Comparison of ENCODE assay signal across 20 mouse cellular contexts in genomic region chr10:127546505-127546904, GRCm38 (mm10). TPM values are rescaled to one million over a fixed set of nuclear protein-coding genes. Genes with fewer than 3 reads are reported as not detected.
DNase-seq lines count a peak whose midpoint lies in the region; ATAC-seq and TF ChIP-seq lines count a peak whose summit lies in the region.
"Had no signal": no experiment of that assay in that cellular context is flagged by ENCODE, and none has a peak within 500 bp of the region (broad histone marks: within the 10 kb centered on the region; RNA-seq: fewer than 3 reads in every experiment).

No protein-coding gene starts in this region.

- 85% methylated on average over 7 of the region's 7 CpGs for WGBS in cerebellum, adult 2 months
- WGBS in intestine, postnatal 0 days, result 91% methylated on average over 7 of the region's 7 CpGs
- 88% methylated on average over 7 of the region's 7 CpGs for WGBS in intestine, embryonic 15.5 days
- WGBS in midbrain, postnatal 0 days, result 93% methylated on average over 7 of the region's 7 CpGs
- WGBS in midbrain, embryonic 13.5 days, result 93% methylated on average over 7 of the region's 7 CpGs

- no peak overlapping the region for H3K4me2 ChIP-seq in intestine, postnatal 0 days (replicated peaks; ENCODE audit: low read depth)
- H3K4me2 ChIP-seq in intestine, embryonic 15.5 days (replicated peaks), result no peak overlapping the region
- no peak overlapping the region for H3K4me2 ChIP-seq in midbrain, postnatal 0 days (ENCODE audit: low read depth, low read length, poor library complexity, severe bottlenecking)
- H3K4me2 ChIP-seq in midbrain, embryonic 13.5 days (replicated peaks), result no peak overlapping the region
- H3K4me2 ChIP-seq: embryonic facial prominence, embryonic 13.5 days; limb, embryonic 13.5 days had no signal

- TF ChIP-seq POLR2A in cerebellum, adult 2 months (IDR thresholded peaks at IDR 0.05; ENCODE audit: borderline replicate concordance, insufficient read depth, low read length), result no peak

- no peak overlapping the region for H3K4me3 ChIP-seq in cerebellum, adult 2 months (replicated peaks; ENCODE audit: insufficient read depth, low read depth, low read length)
- H3K4me3 ChIP-seq in intestine, postnatal 0 days (ENCODE audit: low read depth, low read length), result no peak overlapping the region
- H3K4me3 ChIP-seq in intestine, embryonic 15.5 days (replicated peaks), result no peak overlapping the region
- H3K4me3 ChIP-seq in midbrain, postnatal 0 days (ENCODE audit: low read depth, low read length), result no peak overlapping the region
- no peak overlapping the region for H3K4me3 ChIP-seq in midbrain, embryonic 13.5 days (replicated peaks)
- H3K4me3 ChIP-seq: embryonic facial prominence, embryonic 13.5 days; heart, embryonic 10.5 days; limb, embryonic 13.5 days had no signal

- no peak for ATAC-seq in intestine, postnatal 0 days
- ATAC-seq in intestine, embryonic 15.5 days, result no peak
- ATAC-seq in midbrain, postnatal 0 days (ENCODE audit: low FRiP score), result no peak
- ATAC-seq in midbrain, embryonic 13.5 days, result no peak
- ATAC-seq in megakaryocyte progenitor cell, adult 5-6 weeks (replicated peaks; ENCODE audit: poor library complexity), result peak; percentile 27; the same call in 1 of the 2 replicates

- H3K36me3 ChIP-seq in intestine, postnatal 0 days (ENCODE audit: control insufficient read depth, insufficient read depth), result peaks cover 90% of the 10 kb centered on the region
- peaks cover 64% of the 10 kb centered on the region for H3K36me3 ChIP-seq in intestine, embryonic 15.5 days
- peaks cover 95% of the 10 kb centered on the region for H3K36me3 ChIP-seq in midbrain, postnatal 0 days (ENCODE audit: insufficient read depth, low read length)
- peaks cover 99% of the 10 kb centered on the region for H3K36me3 ChIP-seq in midbrain, embryonic 13.5 days

- H3K9ac ChIP-seq in intestine, postnatal 0 days (ENCODE audit: low read depth, low read length), result no peak overlapping the region
- H3K9ac ChIP-seq in intestine, embryonic 15.5 days, result no peak overlapping the region
- no peak overlapping the region for H3K9ac ChIP-seq in midbrain, postnatal 0 days (replicated peaks; ENCODE audit: low read length, poor library complexity, severe bottlenecking)
- H3K9ac ChIP-seq in midbrain, embryonic 13.5 days (replicated peaks), result no peak overlapping the region
- H3K9ac ChIP-seq: embryonic facial prominence, embryonic 13.5 days; limb, embryonic 13.5 days had no signal

- TF ChIP-seq CTCF in cerebellum, adult 2 months (IDR thresholded peaks at IDR 0.05; ENCODE audit: borderline replicate concordance, insufficient read depth, low read depth, low read length), result peak; percentile 35; the same call in 1 of the 2 replicates
- peak; percentile 62 for TF ChIP-seq CTCF in intestine, postnatal 0 days (IDR thresholded peaks at IDR 0.05; ENCODE audit: low read depth)
- peak; percentile 65 for TF ChIP-seq CTCF in midbrain, postnatal 0 days (IDR thresholded peaks at IDR 0.05)

- peaks cover 15% of the 10 kb centered on the region for H3K4me1 ChIP-seq in cerebellum, adult 2 months (ENCODE audit: control insufficient read depth, insufficient read depth, low read length)
- no peaks in the 10 kb centered on the region for H3K4me1 ChIP-seq in intestine, postnatal 0 days (replicated peaks; ENCODE audit: control insufficient read depth, insufficient read depth, low read length)
- H3K4me1 ChIP-seq in intestine, embryonic 15.5 days (replicated peaks), result no peaks in the 10 kb centered on the region
- no peaks in the 10 kb centered on the region for H3K4me1 ChIP-seq in midbrain, postnatal 0 days (ENCODE audit: insufficient read depth, low read length)
- peaks cover 9% of the 10 kb centered on the region; the same call in 1 of the 2 replicates for H3K4me1 ChIP-seq in midbrain, embryonic 13.5 days (replicated peaks)
- H3K4me1 ChIP-seq: embryonic facial prominence, embryonic 13.5 days; heart, embryonic 10.5 days; limb, embryonic 13.5 days had no signal

- no peaks in the 10 kb centered on the region for H3K9me3 ChIP-seq in intestine, postnatal 0 days (ENCODE audit: control insufficient read depth)
- H3K9me3 ChIP-seq in intestine, embryonic 15.5 days, result no peaks in the 10 kb centered on the region
- H3K9me3 ChIP-seq in midbrain, postnatal 0 days (ENCODE audit: low read length), result no peaks in the 10 kb centered on the region
- H3K9me3 ChIP-seq in midbrain, embryonic 13.5 days, result no peaks in the 10 kb centered on the region
- H3K9me3 ChIP-seq: embryonic facial prominence, embryonic 13.5 days; heart, embryonic 10.5 days; limb, embryonic 13.5 days had no signal

- no peak for DNase-seq in cerebellum, adult 2 months
- no peak for DNase-seq in cerebellum, adult 11-12 months
- DNase-seq in midbrain, postnatal 0 days (ENCODE audit: low spot score), result no peak
- no peak for DNase-seq in right cerebral cortex, adult 18-20 months
- DNase-seq: adrenal gland, postnatal 10 days; cerebellum, adult 8-10 months; gastrocnemius, postnatal 25 days; heart, postnatal 14 days; kidney, postnatal 14 days; lung, adult 18-20 months; midbrain, embryonic 14.5 days; thymus, adult 18-20 months had no signal

- no peaks in the 10 kb centered on the region for H3K27me3 ChIP-seq in cerebellum, adult 2 months (ENCODE audit: control insufficient read depth, insufficient read depth, low read length)
- no peaks in the 10 kb centered on the region for H3K27me3 ChIP-seq in intestine, postnatal 0 days (replicated peaks; ENCODE audit: control insufficient read depth, insufficient read depth, low read length)
- H3K27me3 ChIP-seq in intestine, embryonic 15.5 days (replicated peaks), result no peaks in the 10 kb centered on the region
- no peaks in the 10 kb centered on the region for H3K27me3 ChIP-seq in midbrain, postnatal 0 days (ENCODE audit: insufficient read depth, low read length)
- H3K27me3 ChIP-seq in midbrain, embryonic 13.5 days, result no peaks in the 10 kb centered on the region
- H3K27me3 ChIP-seq: embryonic facial prominence, embryonic 13.5 days; limb, embryonic 13.5 days had no signal

- no peak overlapping the region for H3K27ac ChIP-seq in cerebellum, adult 2 months (ENCODE audit: insufficient read depth, low read length)
- no peak overlapping the region for H3K27ac ChIP-seq in intestine, postnatal 0 days (ENCODE audit: low read depth, low read length)
- H3K27ac ChIP-seq in intestine, embryonic 15.5 days, result no peak overlapping the region
- no peak overlapping the region for H3K27ac ChIP-seq in midbrain, postnatal 0 days (ENCODE audit: low read depth, low read length)
- H3K27ac ChIP-seq in midbrain, embryonic 13.5 days, result no peak overlapping the region
- H3K27ac ChIP-seq: embryonic facial prominence, embryonic 13.5 days; heart, embryonic 10.5 days; limb, embryonic 13.5 days had no signal

RNA-seq across cellular contexts. Expression of gene Nxph4, which starts 12.1 kb away (rescaled TPM):
- polyA plus RNA-seq in cerebellum, adult 2 months (2012; rRNA removed), result 30.3 and 33.8 TPM in 2 replicates
- polyA plus RNA-seq in intestine, postnatal 0 days (2015; fragmentation: Nextera tagmentation; extraction: Ambion mirVana), result 2.9 and 4.5 TPM in 2 replicates
- 4.9 and 5.7 TPM in 2 replicates for polyA plus RNA-seq in intestine, embryonic 15.5 days (2015; fragmentation: Nextera tagmentation; extraction: Ambion mirVana)
- 11.8 and 22.6 TPM in 2 replicates for total RNA-seq in midbrain, postnatal 0 days (2014; rRNA removed)
- polyA plus RNA-seq in midbrain, postnatal 0 days (2015; fragmentation: Nextera tagmentation; extraction: Ambion mirVana), result 68.9 and 72.4 TPM in 2 replicates
- 78.8 and 83.9 TPM in 2 replicates for polyA plus RNA-seq in midbrain, embryonic 13.5 days (2015; fragmentation: Nextera tagmentation; extraction: Ambion mirVana)
- total RNA-seq in megakaryocyte progenitor cell, adult 5-6 weeks (2015), result not detected in 2 replicates
- not detected in 2 replicates for total RNA-seq in megakaryocyte progenitor cell, adult 5-6 weeks (2017)
- total RNA-seq: common myeloid progenitor, adult 5-6 weeks had no signal

RNA-seq across cellular contexts. Expression of gene Shmt2, which starts 24.3 kb away (rescaled TPM):
- polyA plus RNA-seq in cerebellum, adult 2 months (2012; rRNA removed), result 68.2 and 69.8 TPM in 2 replicates
- 26.2 and 26.7 TPM in 2 replicates for polyA plus RNA-seq in intestine, postnatal 0 days (2015; fragmentation: Nextera tagmentation; extraction: Ambion mirVana)
- 147 and 149 TPM in 2 replicates for polyA plus RNA-seq in intestine, embryonic 15.5 days (2015; fragmentation: Nextera tagmentation; extraction: Ambion mirVana)
- total RNA-seq in midbrain, postnatal 0 days (2014; rRNA removed), result 39.8 and 48.0 TPM in 2 replicates
- polyA plus RNA-seq in midbrain, postnatal 0 days (2015; fragmentation: Nextera tagmentation; extraction: Ambion mirVana), result 32.8 and 34.2 TPM in 2 replicates
- 54.3 and 56.2 TPM in 2 replicates for polyA plus RNA-seq in midbrain, embryonic 13.5 days (2015; fragmentation: Nextera tagmentation; extraction: Ambion mirVana)
- 91.3 and 92.6 TPM in 2 replicates for total RNA-seq in megakaryocyte progenitor cell, adult 5-6 weeks (2015)
- total RNA-seq in megakaryocyte progenitor cell, adult 5-6 weeks (2017), result 95.8 and 100 TPM in 2 replicates

RNA-seq across cellular contexts. Expression of gene Ndufa4l2, which starts 31.7 kb away (rescaled TPM):
- polyA plus RNA-seq in cerebellum, adult 2 months (2012; rRNA removed), result 10.4 and 11.5 TPM in 2 replicates
- polyA plus RNA-seq in intestine, postnatal 0 days (2015; fragmentation: Nextera tagmentation; extraction: Ambion mirVana), result 19.9 and 21.9 TPM in 2 replicates
- polyA plus RNA-seq in intestine, embryonic 15.5 days (2015; fragmentation: Nextera tagmentation; extraction: Ambion mirVana), result 52.7 and 53.8 TPM in 2 replicates
- total RNA-seq in midbrain, postnatal 0 days (2014; rRNA removed), result 16.2 and 16.6 TPM in 2 replicates
- polyA plus RNA-seq in midbrain, postnatal 0 days (2015; fragmentation: Nextera tagmentation; extraction: Ambion mirVana), result 18.7 and 19.9 TPM in 2 replicates
- 11.5 and 13.8 TPM in 2 replicates for polyA plus RNA-seq in midbrain, embryonic 13.5 days (2015; fragmentation: Nextera tagmentation; extraction: Ambion mirVana)
- not detected in 2 replicates for total RNA-seq in megakaryocyte progenitor cell, adult 5-6 weeks (2015)
- not detected in 2 replicates for total RNA-seq in megakaryocyte progenitor cell, adult 5-6 weeks (2017)
- total RNA-seq: common myeloid progenitor, adult 5-6 weeks had no signal

RNA-seq across cellular contexts. Expression of gene Stac3, which starts 45.0 kb away (rescaled TPM):
- polyA plus RNA-seq in cerebellum, adult 2 months (2012; rRNA removed), result 8.3 TPM in 2 replicates
- 0.17 TPM in 1 of 2 replicates, not detected in the other for polyA plus RNA-seq in intestine, postnatal 0 days (2015; fragmentation: Nextera tagmentation; extraction: Ambion mirVana)
- polyA plus RNA-seq in intestine, embryonic 15.5 days (2015; fragmentation: Nextera tagmentation; extraction: Ambion mirVana), result 0.41 and 0.74 TPM in 2 replicates
- total RNA-seq in midbrain, postnatal 0 days (2014; rRNA removed), result 1.2 and 2.3 TPM in 2 replicates
- 0.51 and 1.0 TPM in 2 replicates for polyA plus RNA-seq in midbrain, postnatal 0 days (2015; fragmentation: Nextera tagmentation; extraction: Ambion mirVana)
- polyA plus RNA-seq in midbrain, embryonic 13.5 days (2015; fragmentation: Nextera tagmentation; extraction: Ambion mirVana), result 1.6 and 2.3 TPM in 2 replicates
- 0.20 and 0.25 TPM in 2 replicates for total RNA-seq in megakaryocyte progenitor cell, adult 5-6 weeks (2015)
- 1.1 TPM in 1 of 2 replicates, not detected in the other for total RNA-seq in megakaryocyte progenitor cell, adult 5-6 weeks (2017)
- total RNA-seq: common myeloid progenitor, adult 5-6 weeks had no signal
